Mouse (Mus musculus) layer of hippocampus, postnatal 10 days (tissue): Measurements from ENCODE around the gene 5330417C22Rik. TPM values are rescaled to one million over a fixed set of nuclear protein-coding genes. Genes with fewer than 3 reads are reported as not detected.
"Not testable (repeated sequence)": the region's sequence is repeated elsewhere in the genome, so short reads cannot be mapped to it uniquely, and the experiment has no call there.

Source experiments
- DNase-seq, 2 experiments: peaks; one replicate each; pipeline ENCODE4 v3.0.0; 2021; ENCODE audit warnings: low spot score in 2 of 2
- total RNA-seq, 2 experiments: library from RNA; stranded (reverse); gene quantifications; 2 replicates each; pipeline ENCODE4 v1.2.3; 2021

5330417C22Rik gene
- total RNA-seq, 2 experiments from 2014 or later = 16.8 to 22.0 TPM

DNA sequence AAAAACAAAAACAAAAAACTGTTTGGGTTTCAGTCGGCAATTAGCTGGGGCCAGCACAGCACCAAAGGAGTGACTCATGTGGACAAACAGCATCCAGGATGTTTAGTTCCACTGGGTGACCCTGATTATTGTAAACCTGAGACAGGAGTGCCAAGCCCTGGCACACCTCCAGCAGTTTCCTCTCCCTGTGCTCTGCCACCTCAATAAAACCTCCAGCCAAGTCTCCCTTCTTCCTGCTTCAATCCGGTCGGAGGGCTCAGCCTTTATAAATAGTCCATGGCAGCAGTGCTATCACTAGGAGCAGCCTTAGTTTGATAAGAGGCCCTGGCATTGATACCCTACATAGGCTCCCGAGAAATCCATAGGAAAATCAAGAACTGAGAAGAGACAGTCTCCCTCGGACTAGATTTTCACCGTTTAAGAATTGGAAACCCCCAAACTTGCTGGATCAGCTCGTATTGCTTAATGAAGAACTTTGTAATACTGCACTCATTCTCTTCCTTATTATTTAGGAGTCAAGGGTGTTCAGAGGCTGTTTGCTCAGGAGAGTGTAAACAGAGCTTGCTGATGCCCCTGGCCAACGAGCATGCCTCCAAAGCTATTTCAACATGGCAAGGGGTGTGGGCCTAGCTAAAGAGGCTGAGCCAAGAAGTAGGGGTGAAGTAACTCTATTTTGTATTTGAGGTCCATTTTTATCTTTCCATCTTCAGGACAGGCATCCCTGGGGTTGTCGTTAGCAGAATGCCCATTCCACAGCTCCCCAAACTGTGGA, 3.0 kb downstream of the 5330417C22Rik start:
- DNase-seq = no peak

DNA sequence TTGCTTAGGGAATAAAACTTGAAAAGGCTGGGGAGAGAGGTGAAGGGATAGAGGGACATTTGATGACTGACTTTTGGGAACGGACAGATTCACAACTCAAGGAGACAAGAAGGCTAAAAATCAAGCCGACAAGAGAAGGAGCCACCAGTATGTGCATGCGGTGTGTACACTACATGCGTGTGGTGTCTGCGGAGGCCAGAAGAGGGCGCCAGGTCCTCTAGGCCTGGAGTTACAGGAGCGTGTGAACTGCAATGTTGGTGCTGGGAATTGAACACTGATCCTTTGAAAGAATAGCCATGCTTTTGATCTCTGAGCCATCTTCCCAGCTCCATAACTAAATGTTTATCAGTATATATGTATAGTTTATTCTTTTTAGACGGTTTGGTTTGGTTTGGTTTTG, 7.8 kb downstream of the 5330417C22Rik start:
- DNase-seq = no peak

DNA sequence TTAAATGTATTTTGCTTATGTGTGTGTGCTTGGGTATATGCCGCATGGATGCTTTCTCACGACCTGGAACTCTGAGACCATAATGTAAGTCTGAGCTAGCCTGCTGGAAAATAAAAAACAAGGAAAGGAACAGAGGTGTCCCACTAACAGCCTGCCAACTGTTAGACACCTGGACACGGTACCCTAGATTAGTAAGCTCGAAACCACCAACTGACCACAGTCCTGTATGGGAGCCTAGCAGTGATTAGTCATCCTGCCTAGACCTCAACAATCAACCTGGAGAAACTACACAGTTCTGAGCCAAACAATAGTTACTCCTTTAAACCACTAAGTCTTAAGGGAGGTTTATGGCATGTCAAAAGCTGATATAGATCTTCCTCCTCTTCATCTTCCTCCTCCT, 12.9 kb downstream of the 5330417C22Rik start:
- no peak for DNase-seq

DNA sequence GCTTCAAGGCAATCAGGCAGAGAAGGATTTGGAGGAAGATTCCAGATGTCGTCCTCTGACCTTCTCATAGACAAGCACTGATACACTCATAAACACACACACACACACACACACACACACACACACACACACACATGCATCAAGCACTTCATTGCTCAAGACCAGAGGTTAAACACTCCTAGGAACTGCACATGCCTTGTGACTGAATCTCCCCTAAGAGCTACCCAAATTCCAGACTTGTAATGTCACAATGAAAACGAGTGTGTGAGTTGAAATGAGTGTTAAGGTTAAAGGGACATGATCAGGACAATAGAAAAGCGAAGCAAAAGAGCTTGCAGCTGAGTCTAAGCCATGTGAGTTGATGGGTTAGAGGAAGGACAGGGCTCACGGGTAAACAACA, 18.1 kb downstream of the 5330417C22Rik start:
- DNase-seq = no peak

DNA sequence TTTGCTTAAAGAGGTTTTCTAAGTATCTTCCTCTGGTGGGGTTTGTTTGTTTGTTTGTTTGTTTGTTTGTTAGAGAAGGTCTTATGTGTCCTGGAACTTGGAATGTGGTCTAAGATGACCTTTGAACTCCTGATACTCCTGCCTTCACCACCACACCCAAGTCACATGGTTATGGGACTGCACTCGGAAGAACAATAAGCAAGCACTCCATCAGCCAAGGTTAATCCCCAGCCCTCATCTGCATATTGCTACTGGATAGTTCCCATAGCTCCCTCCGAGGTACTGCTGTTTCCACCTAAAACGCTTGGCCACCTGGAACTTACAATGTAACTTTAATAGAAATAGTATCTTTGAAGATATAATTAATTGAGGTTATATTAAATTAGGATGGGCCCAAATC, 22.9 kb downstream of the 5330417C22Rik start:
- no peak for DNase-seq

DNA sequence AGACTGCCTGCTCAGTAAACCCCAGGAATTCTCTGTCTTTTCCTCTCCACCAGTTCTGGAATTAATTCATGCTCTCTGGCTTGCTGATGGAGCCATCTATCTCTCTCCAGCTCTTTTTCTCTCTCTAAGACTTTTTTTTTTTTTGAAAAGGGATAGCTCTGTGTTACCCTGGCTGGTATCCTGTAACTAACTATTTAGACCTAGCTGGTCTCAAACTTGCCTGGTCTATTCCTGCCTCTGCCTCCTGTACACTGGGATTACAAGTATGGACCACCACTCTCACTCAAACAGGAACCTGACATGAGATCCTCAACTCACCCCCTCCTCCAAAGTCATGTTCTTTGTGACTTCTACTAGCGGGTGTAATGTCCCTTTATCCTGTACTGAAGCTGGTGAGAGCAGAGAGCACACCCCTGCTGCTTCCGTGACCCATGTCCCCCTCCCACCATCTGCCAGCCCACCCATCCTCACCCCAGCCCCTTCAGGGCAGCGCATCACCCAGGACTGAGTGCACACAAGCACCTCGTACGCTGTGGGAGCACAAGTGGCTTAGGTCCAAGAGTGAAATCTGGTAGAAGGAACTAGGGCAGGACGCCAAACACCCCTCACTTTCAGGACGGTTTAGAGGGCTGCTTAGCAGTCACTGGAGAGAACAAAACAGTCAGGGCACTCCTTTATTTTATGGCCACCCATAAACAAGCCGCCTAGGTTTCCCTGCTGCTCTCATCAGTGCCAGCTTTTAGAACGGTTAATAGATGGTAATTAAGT, 25.4 kb downstream of the 5330417C22Rik start:
- peak; percentile 46 to 48 for DNase-seq

DNA sequence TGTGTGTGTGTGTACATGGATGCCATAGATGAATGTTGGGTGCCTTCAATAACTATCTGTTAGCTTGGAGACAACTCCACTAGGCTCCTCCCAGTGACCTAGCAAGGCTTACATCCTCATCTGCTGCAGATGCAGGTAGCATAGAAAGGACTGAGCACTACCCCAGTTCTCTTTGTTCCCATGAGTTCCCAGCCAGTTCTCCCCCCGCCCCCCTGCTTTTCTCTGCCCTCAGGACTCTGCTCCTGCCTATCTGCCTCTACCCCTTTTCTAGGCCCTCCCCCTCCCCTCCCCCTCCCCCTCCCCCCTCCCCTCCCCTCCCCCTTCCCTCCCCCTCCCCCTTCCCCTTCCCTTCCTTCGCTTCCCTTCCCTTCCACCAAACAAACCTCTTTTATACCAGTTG, 26.2 kb downstream of the 5330417C22Rik start:
- no peak for DNase-seq

DNA sequence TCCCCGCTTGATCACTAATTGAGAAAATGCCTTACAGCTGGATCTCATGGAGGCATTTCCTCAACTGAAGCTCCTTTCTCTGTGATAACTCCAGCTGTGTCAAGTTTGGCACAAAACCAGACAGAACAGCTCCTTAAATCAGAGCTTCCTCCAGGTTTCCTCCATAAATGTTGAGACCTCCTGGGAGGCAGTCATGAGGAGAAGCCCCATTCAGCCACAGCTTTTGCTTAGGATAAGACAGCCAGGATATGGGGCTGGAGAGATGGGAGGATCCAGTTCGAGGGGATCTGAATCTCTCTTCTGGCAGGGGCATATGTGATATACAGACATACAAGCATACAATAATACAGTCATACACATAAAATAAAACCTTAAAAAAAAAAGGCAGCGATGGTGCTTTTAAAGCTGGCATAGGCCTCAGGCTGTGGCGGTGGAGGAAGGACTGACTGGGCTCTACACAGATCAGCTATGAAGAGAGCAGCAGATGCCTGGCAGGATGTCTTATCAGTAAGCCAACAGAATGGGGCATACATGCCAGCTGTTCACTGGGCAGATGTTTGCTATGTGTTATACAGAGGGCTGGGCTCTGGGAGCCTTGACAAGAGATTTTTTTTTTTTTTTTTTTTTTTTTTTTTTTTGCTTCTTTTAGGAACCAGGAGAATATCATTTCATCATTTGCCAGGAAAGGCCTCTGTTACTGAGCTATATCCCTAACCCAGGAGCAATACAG, 27.4 kb downstream of the 5330417C22Rik start:
- no peak for DNase-seq

DNA sequence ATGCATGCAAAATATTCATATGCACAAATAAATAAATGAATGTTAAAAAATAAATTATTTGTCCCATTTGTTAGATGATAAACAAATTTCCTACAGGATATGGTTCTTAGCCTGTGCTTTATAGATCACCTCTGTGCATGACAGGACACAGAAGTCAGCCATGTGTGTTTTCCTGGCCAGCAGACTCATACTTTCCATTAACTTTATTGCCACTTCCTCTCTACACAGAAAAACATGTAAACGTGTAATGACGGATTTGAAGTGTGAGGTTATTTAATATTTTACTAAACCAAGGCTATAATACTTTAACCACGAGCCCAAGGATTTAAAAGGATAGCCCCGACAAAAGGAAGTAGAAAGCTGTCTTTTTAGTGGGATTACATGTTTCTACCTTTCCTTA, 32.4 kb downstream of the 5330417C22Rik start:
- DNase-seq = no peak

DNA sequence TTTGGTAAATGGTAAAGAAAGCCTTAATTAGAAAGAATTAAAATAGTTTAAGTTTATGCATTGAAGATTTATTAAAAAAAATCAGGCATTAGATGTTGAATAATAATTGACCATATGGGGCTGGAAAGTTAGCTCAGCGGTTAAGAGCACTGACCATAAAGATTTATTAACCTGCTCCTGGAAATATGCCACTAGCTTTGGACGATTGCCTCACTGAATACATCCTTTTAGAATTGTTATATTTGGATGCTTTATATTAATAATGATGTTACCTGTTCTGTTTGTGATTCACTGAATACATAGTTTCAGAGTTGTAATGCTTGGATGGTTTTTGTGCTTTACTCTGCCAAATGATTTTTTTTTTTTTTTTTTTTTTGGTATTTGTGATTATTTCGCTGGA, 34.9 kb downstream of the 5330417C22Rik start:
- DNase-seq = not testable (repeated sequence)

DNA sequence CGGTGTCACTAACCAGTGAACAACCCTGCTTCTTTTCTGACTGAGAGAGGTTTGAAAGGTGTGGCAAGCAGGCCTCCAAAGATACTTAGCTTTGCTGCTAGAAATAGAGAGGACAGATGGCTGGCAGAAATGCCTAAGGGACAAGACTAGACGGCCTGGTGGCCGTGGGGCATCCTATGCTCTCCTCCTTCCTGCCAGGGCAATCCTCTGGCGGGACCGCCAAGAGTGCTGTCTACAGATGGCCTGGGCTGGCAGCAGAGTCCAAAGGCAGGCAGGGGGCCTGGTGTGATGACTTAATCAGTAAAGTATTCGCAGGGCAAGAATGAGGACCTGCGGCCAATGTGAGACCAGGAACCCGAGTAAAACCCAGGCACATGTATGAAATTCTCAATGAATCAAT, 36.5 kb downstream of the 5330417C22Rik start:
- DNase-seq = no peak

DNA sequence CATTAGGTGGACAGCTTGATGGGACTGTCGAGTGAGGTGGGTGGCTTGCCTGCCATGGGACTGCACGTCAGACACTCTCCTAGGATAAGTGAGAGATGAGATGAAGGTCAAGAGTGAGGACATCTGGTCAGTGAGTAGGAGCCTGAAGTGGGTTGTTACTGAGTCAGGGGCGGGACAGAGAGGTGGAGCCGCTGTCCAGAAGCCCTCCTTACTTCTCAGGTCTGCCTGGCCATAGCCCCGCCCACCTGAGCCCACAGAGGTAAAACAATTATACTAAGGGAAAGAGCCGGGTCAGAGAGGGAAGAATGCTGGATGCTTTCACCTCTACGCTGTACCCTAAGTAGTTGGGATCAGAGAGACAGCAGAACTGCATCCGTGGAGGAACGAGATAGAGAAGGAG, 38.7 kb downstream of the 5330417C22Rik start:
- no peak for DNase-seq

DNA sequence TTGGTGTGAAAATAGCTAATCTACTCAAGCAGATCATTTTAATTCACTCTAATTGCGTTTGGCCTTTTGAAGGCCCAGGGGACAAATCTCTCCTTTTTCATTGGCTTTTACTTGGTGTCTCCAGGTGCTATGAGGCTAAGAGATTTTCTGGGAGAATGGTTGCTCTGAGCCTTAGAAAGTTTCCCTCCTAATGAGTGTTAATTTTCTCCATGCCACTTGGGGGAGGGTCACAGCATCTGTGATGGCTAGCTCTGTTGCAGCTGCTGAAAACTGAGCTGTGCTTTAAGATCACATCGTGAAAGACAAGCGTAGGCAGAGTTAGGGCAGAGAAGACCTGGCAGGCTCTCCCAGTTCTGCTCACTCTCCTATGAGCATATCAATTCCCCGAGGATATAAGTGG, 40.9 kb downstream of the 5330417C22Rik start:
- no peak for DNase-seq

DNA sequence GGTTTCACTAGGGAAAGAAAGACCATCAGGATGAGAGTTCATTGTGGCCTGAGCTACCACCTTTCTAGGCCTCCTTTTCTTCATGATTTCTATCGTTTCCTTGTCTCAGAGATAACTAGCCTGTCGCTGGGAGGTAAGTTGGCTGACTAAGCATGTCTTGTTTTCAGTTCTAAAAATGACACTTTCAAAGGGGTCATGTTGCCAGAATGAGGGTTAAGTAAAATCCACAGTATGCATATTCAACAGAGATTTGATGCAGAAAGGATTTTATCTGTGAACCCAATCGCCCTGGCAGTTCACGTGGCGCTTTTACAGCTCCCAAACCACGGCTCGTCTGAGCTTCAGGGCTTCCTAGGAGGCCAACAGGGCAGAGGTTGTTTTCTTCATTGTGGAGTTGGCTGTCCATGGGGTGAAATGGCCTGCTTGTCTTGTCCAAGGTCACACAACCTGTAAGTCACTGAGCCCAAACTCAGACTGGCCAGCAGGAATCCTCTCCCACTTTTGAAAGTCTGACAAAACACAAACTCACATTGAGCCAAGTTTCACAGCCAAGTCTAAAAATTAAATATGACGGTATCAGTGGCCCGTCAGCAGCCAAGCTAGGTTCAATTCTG, 41.4 kb downstream of the 5330417C22Rik start:
- DNase-seq = no peak

DNA sequence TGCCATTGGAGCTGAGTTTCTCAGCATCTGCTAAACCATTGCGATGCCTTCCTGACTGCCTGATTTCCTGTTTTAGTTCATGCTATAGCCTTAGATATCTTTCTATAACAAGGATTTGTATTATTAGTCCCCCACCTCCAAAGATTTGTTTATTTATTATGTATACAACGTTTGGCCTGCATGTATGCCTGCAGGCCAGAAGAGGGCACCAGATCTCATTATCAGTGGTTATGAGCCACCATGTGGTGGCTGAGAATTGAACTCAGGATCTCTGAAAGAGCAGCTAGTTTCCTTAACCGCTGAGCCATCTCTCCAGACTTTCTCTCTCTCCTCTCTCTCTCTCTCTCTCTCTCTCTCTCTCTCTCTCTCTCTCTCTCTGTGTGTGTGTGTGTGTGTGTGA, 46.4 kb downstream of the 5330417C22Rik start:
- no peak for DNase-seq

DNA sequence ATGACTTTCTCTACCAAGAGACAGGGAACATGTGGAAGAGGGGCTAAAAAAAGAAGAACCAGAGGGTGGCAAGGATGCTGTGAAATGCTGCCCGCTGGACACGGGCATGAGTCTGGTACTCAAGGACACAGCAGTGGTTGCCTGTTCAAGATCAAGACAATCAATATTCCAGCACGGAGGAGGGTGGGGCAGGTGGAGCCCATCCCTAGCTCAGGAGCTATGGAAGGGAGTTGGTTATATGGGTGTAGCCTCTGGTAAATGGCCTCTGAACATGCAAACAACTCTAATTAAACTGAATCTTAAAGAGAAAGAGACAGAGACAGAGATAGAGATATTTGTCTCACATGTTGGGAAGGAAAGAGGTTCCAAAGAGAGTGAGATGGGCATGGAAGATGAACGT, 51.6 kb downstream of the 5330417C22Rik start:
- DNase-seq = no peak

DNA sequence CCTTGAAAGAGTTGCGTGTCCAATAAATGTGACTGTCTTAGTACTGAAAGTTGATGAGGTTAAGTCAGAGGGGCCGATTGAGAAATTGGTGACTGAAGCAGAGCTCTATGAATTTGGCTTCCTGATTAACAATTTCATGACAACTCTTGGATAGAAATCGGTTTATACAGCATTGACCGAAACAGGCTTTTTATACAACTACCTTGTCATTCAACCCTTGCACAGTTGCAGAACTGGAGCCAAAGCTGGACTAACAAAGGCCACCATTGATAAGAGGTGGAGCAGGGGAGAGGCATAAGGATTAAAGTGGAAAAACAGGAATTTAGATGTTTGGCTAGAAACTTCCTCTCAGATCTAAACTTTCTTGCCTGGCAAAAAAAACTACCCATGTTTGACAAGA, 57.5 kb downstream of the 5330417C22Rik start:
- no peak for DNase-seq

DNA sequence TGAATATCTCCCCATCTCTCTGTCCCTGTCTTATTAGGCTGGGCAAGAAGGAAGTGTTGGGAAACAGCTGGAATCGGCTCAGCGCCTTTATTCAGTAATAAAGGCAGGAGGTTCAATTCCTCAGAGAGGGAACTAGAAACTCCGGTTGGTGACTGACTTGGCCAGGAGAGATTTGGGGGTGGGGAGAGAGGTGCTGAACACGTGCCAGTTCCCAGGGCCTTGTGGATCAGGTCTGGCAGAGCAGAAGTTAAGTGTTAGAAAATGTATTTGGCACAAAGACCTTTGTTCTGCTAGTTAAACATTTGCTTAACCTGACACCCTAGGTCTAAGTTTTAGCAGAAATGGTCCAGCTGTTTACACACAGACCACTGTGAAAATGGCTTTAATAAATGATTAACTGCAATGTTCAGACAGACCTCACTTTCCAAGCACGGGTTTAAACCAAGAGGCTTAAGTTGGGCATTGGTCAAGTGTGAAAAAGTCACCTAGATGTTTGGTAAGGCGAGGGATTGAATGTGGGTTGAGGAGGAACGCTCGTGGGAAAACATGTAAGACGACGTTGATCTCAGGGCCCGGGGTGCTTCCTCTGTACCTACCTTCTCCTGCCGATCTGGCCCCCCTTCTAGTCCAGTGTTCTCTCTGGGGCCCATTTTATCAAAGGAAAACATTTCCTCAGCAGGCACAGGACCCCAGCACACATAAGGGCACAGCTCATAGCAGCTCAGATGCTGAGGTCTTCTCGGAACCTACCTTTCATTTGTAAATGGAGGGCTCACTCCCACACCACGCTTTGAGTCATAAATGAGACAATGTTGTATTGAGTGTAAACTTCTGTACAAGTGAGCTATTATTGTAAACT, 59.3 kb downstream of the 5330417C22Rik start:
- DNase-seq = no peak

DNA sequence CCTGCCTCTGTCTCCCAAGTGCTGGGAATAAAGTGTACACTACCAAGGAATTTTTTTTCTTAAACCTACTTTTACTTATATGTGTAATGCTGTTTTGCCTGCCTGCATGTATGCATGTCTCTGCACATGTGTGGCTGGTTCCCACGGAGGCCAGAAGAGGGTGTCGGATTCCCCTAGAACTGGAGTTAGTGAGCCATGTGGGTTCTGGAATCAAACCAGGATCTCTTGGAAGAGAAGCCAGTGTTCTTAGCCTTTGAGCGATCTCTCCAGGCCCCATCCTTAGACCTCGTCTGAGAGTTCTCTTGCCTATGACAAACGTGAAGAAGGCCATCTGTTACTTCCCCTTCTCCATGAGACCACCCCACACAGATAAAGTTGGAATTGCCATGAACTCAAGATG, 60.8 kb downstream of the 5330417C22Rik start:
- DNase-seq = no peak

DNA sequence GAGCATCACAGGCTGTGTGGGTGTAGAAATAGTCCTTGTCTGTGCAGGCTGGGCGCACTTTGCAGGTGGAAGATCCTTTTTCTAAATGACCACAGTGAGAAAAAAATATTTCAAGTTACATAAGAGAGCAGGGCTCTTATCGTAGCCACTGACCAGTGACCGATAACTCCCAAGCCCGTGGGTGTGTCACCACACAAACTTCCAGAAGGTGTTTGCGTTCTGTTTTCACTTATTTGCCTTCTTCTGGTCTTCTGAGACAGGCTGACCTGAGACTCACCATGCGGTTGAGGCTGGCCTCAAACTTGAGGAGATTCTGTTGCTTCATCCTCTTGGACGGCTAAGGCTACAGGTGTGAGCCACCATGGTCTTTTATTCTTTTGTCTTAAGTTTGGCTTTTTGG, 61.4 kb downstream of the 5330417C22Rik start:
- no peak for DNase-seq

DNA sequence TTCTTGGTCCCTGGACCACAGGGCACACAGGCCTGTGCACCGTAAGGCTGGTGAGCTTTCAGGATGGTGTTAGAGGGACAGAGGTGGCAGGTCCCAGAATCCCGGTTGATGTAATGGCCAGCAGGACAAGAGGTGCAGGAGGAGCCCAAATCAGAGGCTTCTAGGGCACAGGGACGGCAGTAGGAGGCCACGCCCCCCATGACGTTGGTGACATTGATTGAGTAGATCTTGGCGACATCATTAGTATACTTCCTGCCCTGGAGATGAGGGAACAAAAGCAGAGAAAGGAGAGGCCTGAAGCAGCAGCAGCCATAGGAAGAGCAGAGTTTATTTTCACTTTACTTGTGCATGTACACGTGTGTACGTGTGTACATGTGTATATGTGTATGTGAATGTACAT, 68.6 kb downstream of the 5330417C22Rik start:
- no peak for DNase-seq
